Mouse (Mus musculus) limb, embryonic 14.5 days (tissue): ENCODE data around the gene Tmem19. TPM values are rescaled to one million over a fixed set of nuclear protein-coding genes. Genes with fewer than 3 reads are reported as not detected.

ENCODE experiments used
- ATAC-seq: fragments of 200-750 bp; cut with Nextera tagmentation; 2 replicates; pipeline ENCODE4 v1.8.0; 2017; ENCODE audit warnings: low read depth, moderate number of reproducible peaks, moderate TSS enrichment; ENCODE audit not compliant: low FRiP score
- DNase-seq: peaks from one replicate; pipeline ENCODE4 v3.0.0-alpha.2; 2015; ENCODE audit warnings: low spot score
- H3K27ac ChIP-seq: fragments of 300-500 bp; sonication (generic); replicated peaks from 2 replicates; pipeline ENCODE4 v1.5.1; 2014; ENCODE audit warnings: low read depth, mild to moderate bottlenecking, low read length, moderate library complexity, mixed read lengths
- H3K27me3 ChIP-seq: fragments of 300-500 bp; sonication (generic); 2 replicates; pipeline ENCODE4 v1.6.1; 2014; ENCODE audit warnings: low read length, mixed read lengths; ENCODE audit not compliant: control insufficient read depth, insufficient read depth
- H3K36me3 ChIP-seq: fragments of 300-500 bp; sonication (generic); 2 replicates; pipeline ENCODE4 v1.6.1; 2014; ENCODE audit warnings: mild to moderate bottlenecking, low read length, moderate library complexity, mixed read lengths; ENCODE audit not compliant: control insufficient read depth, insufficient read depth
- H3K4me1 ChIP-seq: fragments of 300-500 bp; sonication (generic); 2 replicates; pipeline ENCODE4 v1.6.1; 2014; ENCODE audit warnings: antibody characterized with exemption, low read length, mixed read lengths; ENCODE audit not compliant: control insufficient read depth, insufficient read depth
- H3K4me2 ChIP-seq: fragments of 300-500 bp; sonication (generic); replicated peaks from 2 replicates; pipeline ENCODE4 v1.6.1; 2014; ENCODE audit warnings: low read depth, mild to moderate bottlenecking, low read length, moderate library complexity; ENCODE audit not compliant: severe bottlenecking
- H3K4me3 ChIP-seq: fragments of 300-500 bp; sonication (generic); replicated peaks from 2 replicates; pipeline ENCODE4 v1.5.1; 2014; ENCODE audit warnings: low read length
- H3K9ac ChIP-seq: fragments of 300-500 bp; sonication (generic); 2 replicates; pipeline ENCODE4 v1.6.1; 2014; ENCODE audit warnings: mild to moderate bottlenecking, low read depth, low read length, moderate library complexity; ENCODE audit not compliant: severe bottlenecking
- H3K9me3 ChIP-seq: fragments of 300-500 bp; sonication (generic); 2 replicates; pipeline ENCODE4 v1.6.1; 2016; ENCODE audit warnings: low read length; ENCODE audit not compliant: control insufficient read depth
- POLR2A ChIP-seq: fragments of 200-500 bp; IDR thresholded peaks from 2 replicates; pipeline ENCODE4 v1.8.0; 2012; ENCODE audit warnings: inconsistent platforms, mild to moderate bottlenecking, moderate library complexity, borderline replicate concordance; ENCODE audit not compliant: insufficient read depth, insufficient read length; ENCODE audit errors: extremely low read depth
- WGBS: fragments of 180-500 bp; shearing (Covaris S2); extraction: QIAGEN DNeasy Blood & Tissue Kit; methylation state at CpG from one replicate; pipeline ENCODE4 v1.1.7; 2014; 5-methylcytosine and 5-hydroxymethylcytosine counted together
- polyA plus RNA-seq, 2 experiments: library from polyadenylated mRNA; depleted of rRNA in 1 of 2; stranded (reverse) in 1 of 2; unstranded in 1 of 2; fragments of >200 nt; fragmentation: Nextera tagmentation in 1 of 2; extraction: Ambion mirVana in 1 of 2; gene quantifications; 2 replicates each; pipeline versions ENCODE4 v1.2.1 to v1.2.3; 2012 to 2014

Gene Tmem19
- polyA plus RNA-seq, 2 experiments = 18.2 to 26.4 TPM

GRCm38 (mm10) chr10:115311263-115311965 lies 50.9 kb downstream of the Tmem19 start:
- no peak for TF ChIP-seq POLR2A
- no peaks in the 10 kb centered on the region for H3K27me3 ChIP-seq
- 92% methylated on average over 14 of the region's 14 CpGs for WGBS
- ATAC-seq (no peak), DNase-seq (no peak)
- H3K9ac ChIP-seq = no peak overlapping the region
- no peaks in the 10 kb centered on the region for H3K9me3 ChIP-seq
- H3K4me1 ChIP-seq = peaks cover 8% of the 10 kb centered on the region
- no peak overlapping the region for H3K4me2 ChIP-seq
- H3K4me3 ChIP-seq = no peak overlapping the region
- peaks cover 8% of the 10 kb centered on the region; the same call in 1 of the 2 replicates for H3K36me3 ChIP-seq
- H3K27ac ChIP-seq = no peak overlapping the region

DNA sequence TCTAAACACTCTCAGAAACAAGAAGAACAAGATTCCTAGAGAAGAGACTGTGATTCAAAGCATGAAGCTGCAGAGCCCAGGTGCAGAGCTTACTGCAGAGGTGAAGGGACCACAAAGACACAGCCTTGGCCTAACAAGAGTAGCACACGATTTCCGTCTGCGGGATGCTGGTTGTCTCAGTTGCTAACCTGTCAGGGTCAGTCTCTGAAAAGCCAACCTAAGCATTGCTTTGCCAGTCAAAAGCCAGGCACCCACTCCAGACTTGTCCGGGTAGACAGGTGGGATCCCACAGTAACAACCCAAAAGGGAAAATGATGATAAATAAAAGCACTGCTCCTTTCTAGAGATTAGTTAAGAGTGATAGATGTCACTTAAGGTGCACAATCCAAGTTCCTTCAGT lies 53.1 kb downstream of the Tmem19 start:
- ATAC-seq (no peak), DNase-seq (no peak)
- Histone ChIP-seq H3K27me3 (no peaks in the 10 kb centered on the region), H3K36me3 (peaks cover 8% of the 10 kb centered on the region; the same call in 1 of the 2 replicates), H3K9me3 (no peaks in the 10 kb centered on the region), H3K27ac (no peak overlapping the region), H3K4me2 (no peak overlapping the region), H3K4me3 (no peak overlapping the region), H3K9ac (no peak overlapping the region), H3K4me1 (peaks cover 8% of the 10 kb centered on the region)
- 93% methylated on average over 4 of the region's 4 CpGs for whole genome bisulfite sequencing
- TF ChIP-seq POLR2A = no peak

DNA sequence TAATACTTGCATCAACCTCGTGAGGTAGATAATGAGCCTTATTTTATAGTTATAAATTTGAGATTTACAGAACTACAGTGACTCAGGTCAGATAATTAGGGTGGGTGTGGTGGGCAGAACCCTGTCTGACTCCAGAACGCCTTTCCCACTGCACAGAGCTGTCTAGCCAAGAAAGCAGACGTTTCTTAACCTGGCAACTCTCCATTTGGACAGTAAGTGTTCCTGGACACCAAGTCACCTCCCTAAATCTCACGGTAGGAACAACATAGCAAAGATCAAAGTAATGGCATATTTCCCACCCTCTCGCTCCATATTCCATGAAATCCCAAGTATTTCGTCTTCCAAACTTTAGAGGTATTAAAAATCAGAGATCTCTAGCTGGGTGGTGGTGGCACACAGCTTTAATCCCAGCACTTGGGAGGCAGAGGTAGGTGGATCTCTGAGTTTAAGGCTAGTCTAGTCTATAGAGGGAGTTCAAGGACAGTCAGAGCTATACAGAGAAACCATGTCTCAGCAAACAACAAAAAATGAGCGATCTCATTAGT lies 54.9 kb downstream of the Tmem19 start:
- ATAC-seq (no peak), DNase-seq (no peak)
- Histone ChIP-seq H3K4me2 (no peak overlapping the region), H3K27me3 (no peaks in the 10 kb centered on the region), H3K4me1 (no peaks in the 10 kb centered on the region), H3K4me3 (no peak overlapping the region), H3K36me3 (peaks cover 8% of the 10 kb centered on the region; the same call in 1 of the 2 replicates), H3K9me3 (no peaks in the 10 kb centered on the region), H3K27ac (no peak overlapping the region), H3K9ac (no peak overlapping the region)
- WGBS = 81% methylated on average over 7 of the region's 7 CpGs
- no peak for TF ChIP-seq POLR2A

DNA sequence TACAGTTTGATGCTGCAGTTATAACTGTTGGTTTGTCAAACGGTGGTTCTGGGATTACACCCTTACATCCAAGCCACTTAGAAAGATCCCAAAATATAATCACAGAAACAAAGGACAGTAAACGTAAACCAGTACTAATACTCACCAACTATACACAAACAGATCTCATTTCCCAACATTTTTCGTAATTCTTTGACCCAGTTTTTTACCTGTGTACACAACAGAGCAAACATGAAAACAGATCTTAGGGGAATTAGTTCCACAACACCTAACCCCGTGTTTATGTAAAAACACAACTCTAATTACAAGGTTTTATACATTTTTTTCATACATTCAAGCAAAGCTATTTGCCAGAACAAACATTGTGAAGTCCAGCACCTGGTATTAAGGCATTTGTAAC lies 63.6 kb downstream of the Tmem19 start:
- Histone ChIP-seq H3K4me2 (no peak overlapping the region), H3K27ac (no peak overlapping the region), H3K9me3 (no peaks in the 10 kb centered on the region), H3K4me3 (no peak overlapping the region), H3K9ac (no peak overlapping the region), H3K4me1 (no peaks in the 10 kb centered on the region), H3K36me3 (peaks cover 44% of the 10 kb centered on the region), H3K27me3 (no peaks in the 10 kb centered on the region)
- TF ChIP-seq POLR2A = no peak
- DNase-seq = no peak
- 88% methylated on average over 4 of the region's 4 CpGs for WGBS
- no peak for ATAC-seq

- Histone ChIP-seq H3K4me3 (no peak overlapping the region), H3K27me3 (no peaks in the 10 kb centered on the region), H3K36me3 (peaks cover 55% of the 10 kb centered on the region), H3K9me3 (no peaks in the 10 kb centered on the region), H3K27ac (no peak overlapping the region), H3K9ac (no peak overlapping the region), H3K4me1 (no peaks in the 10 kb centered on the region), H3K4me2 (no peak overlapping the region)
- ATAC-seq = no peak
- no peak for DNase-seq
- WGBS = 92% methylated on average over 5 of the region's 5 CpGs
- TF ChIP-seq POLR2A = no peak
Observed at GRCm38 (mm10) chr10:115297582-115297981, 64.7 kb downstream of the Tmem19 start.
